Mouse (Mus musculus) ES-Bruce4 (cell line): ENCODE data around the gene Myf5. TPM values are rescaled to one million over a fixed set of nuclear protein-coding genes. Genes with fewer than 3 reads are reported as not detected.

Experiments used
- H3K27ac ChIP-seq: 2 replicates; pipeline ENCODE4 v1.5.1; 2012; ENCODE audit warnings: low read length, inconsistent platforms; ENCODE audit not compliant: insufficient read depth
- H3K27me3 ChIP-seq: 2 replicates; pipeline ENCODE4 v1.6.1; 2012; ENCODE audit warnings: mild to moderate bottlenecking, low read length, inconsistent platforms; ENCODE audit not compliant: control insufficient read depth, poor library complexity, insufficient read depth, severe bottlenecking
- H3K36me3 ChIP-seq: 2 replicates; pipeline ENCODE4 v1.6.1; 2012; ENCODE audit warnings: inconsistent platforms, mild to moderate bottlenecking, low read length, moderate library complexity; ENCODE audit not compliant: control insufficient read depth, poor library complexity, insufficient read depth, severe bottlenecking
- H3K4me1 ChIP-seq: one replicate; pipeline ENCODE4 v1.8.1; 2011; ENCODE audit warnings: low read length; ENCODE audit not compliant: control insufficient read depth, insufficient read depth
- H3K4me3 ChIP-seq: 2 replicates; pipeline ENCODE4 v1.5.1; 2011; ENCODE audit warnings: low read depth, mild to moderate bottlenecking, low read length
- H3K9ac ChIP-seq: 2 replicates; pipeline ENCODE4 v1.6.1; 2012; ENCODE audit warnings: low read depth, mild to moderate bottlenecking, inconsistent platforms; ENCODE audit not compliant: poor library complexity, severe bottlenecking
- H3K9me3 ChIP-seq: replicated peaks from 2 replicates; pipeline ENCODE4 v1.6.1; 2012; ENCODE audit warnings: mild to moderate bottlenecking, low read length, inconsistent platforms; ENCODE audit not compliant: control insufficient read depth, poor library complexity, insufficient read depth, severe bottlenecking
- CTCF ChIP-seq: IDR thresholded peaks from one replicate; pipeline ENCODE4 v1.8.1; 2011; ENCODE audit warnings: low read depth, low read length
- EP300 ChIP-seq: IDR thresholded peaks from 2 replicates; pipeline ENCODE4 v1.6.1; 2011; ENCODE audit warnings: low read depth, low read length; ENCODE audit not compliant: insufficient read depth
- POLR2A ChIP-seq: IDR thresholded peaks from one replicate; pipeline ENCODE4 v1.8.1; 2011; ENCODE audit warnings: low read length; ENCODE audit not compliant: insufficient read depth
- polyA plus RNA-seq: library from polyadenylated mRNA; stranded (reverse); fragments of >200 nt; gene quantifications from 2 replicates; pipeline ENCODE4 v1.2.4, GENCODE M21; 2011; ENCODE audit warnings: low read depth; ENCODE audit not compliant: missing spikeins, insufficient read depth, insufficient read length

Gene Myf5
- polyA plus RNA-seq, 1 experiment = not detected

DNA sequence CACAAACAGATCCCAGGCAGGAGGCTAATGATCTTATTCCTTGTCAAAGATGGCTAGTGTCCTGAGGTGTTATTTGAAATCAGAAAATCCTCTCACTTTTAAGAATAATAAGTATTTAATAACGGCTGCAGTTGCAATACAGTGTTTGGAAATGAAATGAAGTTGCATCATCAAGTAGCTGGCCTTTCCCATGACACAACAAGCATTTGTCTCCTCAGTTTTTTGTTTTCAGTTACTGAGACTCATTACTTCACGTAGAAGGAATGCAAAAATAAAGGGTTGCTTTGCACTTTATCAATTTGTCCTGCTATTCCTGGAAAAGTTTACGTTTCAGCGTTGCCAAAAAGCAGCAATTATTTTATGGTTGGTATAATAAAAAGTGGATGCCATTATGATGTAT is 17.5 kb upstream of the Myf5 start:
- no peaks in the 10 kb centered on the region for H3K9me3 ChIP-seq
- H3K36me3 ChIP-seq = no peaks in the 10 kb centered on the region
- H3K9ac ChIP-seq = no peak overlapping the region
- no peaks in the 10 kb centered on the region for H3K27me3 ChIP-seq
- no peak overlapping the region for H3K27ac ChIP-seq
- no peaks in the 10 kb centered on the region for H3K4me1 ChIP-seq
- H3K4me3 ChIP-seq = no peak overlapping the region
- TF ChIP-seq POLR2A (no peak), CTCF (no peak), EP300 (no peak)

GRCm38 (mm10) chr10:107502193-107502592 is 16.3 kb upstream of the Myf5 start:
- Histone ChIP-seq H3K4me3 (no peak overlapping the region), H3K27me3 (no peaks in the 10 kb centered on the region), H3K4me1 (no peaks in the 10 kb centered on the region), H3K27ac (no peak overlapping the region), H3K36me3 (no peaks in the 10 kb centered on the region), H3K9ac (no peak overlapping the region), H3K9me3 (no peaks in the 10 kb centered on the region)
- TF ChIP-seq POLR2A = no peak
- no peak for TF ChIP-seq CTCF
- no peak for TF ChIP-seq EP300

- no peaks in the 10 kb centered on the region for H3K4me1 ChIP-seq
- H3K4me3 ChIP-seq = no peak overlapping the region
- no peaks in the 10 kb centered on the region for H3K36me3 ChIP-seq
- no peaks in the 10 kb centered on the region for H3K27me3 ChIP-seq
- H3K27ac ChIP-seq = no peak overlapping the region
- TF ChIP-seq CTCF (no peak), POLR2A (no peak), EP300 (no peak)
- no peak overlapping the region for H3K9ac ChIP-seq
- H3K9me3 ChIP-seq = no peaks in the 10 kb centered on the region
Measured at GRCm38 (mm10) chr10:107499656-107500055, 13.7 kb upstream of the Myf5 start.

DNA sequence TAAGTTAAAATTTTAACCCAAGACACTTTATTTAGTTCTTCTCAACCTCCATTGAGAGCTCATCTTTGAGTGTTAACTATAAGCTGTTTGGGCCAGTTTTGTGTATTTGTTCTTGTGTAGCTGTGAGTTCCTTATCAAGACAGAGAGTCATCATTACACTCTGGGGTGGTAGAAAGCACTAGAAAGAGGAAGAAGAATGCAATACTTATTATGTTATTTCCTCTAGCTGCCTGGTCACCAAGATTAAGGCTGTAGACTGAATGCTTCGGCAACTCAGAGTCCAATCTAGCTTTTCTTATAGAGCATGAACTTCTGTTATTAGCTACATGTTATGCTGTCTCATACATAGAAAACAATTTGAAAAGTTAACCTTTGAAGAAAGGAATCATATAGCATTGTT is 10.5 kb upstream of the Myf5 start:
- H3K9ac ChIP-seq = no peak overlapping the region
- H3K9me3 ChIP-seq = no peaks in the 10 kb centered on the region

DNA sequence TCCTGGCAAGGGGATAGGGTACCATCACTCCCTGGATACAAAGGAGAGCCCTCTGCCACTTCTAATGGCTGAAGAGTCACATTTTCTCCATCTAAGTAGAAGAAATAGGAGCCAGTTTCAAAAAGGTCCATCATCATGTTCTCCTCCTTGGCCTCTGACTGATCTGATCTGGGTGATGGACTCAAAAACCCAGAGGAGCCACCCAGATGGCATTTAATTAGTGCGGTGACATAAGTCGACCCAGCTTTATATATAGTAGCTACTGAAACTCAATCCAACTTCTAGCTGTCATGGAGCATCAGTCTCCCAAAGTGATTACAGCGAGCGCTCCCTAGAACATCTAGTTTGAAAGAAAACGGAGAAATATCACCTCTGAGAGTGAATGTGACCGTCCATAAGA is 8.6 kb upstream of the Myf5 start, which contains the start of gene Myf6:
Gene Myf6 (minus strand): TSS at position 170 of the 400 bp plus-strand sequence.
- no peaks in the 10 kb centered on the region for H3K9me3 ChIP-seq
- no peak within 1 kb of the TSS for H3K4me3 ChIP-seq
- TF ChIP-seq CTCF = no peak
- no peak for TF ChIP-seq EP300
- no peaks in the 10 kb centered on the region for H3K36me3 ChIP-seq
- no peak within 1 kb of the TSS for H3K27ac ChIP-seq
- H3K4me1 ChIP-seq = no peaks in the 10 kb centered on the region
- H3K27me3 ChIP-seq = no peaks in the 10 kb centered on the region
- H3K9ac ChIP-seq = no peak within 1 kb of the TSS

More for the DNA sequence above, 10.5 kb upstream of the Myf5 start:
- no peak for TF ChIP-seq CTCF
- no peak for TF ChIP-seq POLR2A
- TF ChIP-seq EP300 = no peak
- H3K36me3 ChIP-seq = no peaks in the 10 kb centered on the region
- H3K27ac ChIP-seq = no peak overlapping the region
- no peak overlapping the region for H3K4me3 ChIP-seq
- H3K27me3 ChIP-seq = no peaks in the 10 kb centered on the region
- H3K4me1 ChIP-seq = no peaks in the 10 kb centered on the region

DNA sequence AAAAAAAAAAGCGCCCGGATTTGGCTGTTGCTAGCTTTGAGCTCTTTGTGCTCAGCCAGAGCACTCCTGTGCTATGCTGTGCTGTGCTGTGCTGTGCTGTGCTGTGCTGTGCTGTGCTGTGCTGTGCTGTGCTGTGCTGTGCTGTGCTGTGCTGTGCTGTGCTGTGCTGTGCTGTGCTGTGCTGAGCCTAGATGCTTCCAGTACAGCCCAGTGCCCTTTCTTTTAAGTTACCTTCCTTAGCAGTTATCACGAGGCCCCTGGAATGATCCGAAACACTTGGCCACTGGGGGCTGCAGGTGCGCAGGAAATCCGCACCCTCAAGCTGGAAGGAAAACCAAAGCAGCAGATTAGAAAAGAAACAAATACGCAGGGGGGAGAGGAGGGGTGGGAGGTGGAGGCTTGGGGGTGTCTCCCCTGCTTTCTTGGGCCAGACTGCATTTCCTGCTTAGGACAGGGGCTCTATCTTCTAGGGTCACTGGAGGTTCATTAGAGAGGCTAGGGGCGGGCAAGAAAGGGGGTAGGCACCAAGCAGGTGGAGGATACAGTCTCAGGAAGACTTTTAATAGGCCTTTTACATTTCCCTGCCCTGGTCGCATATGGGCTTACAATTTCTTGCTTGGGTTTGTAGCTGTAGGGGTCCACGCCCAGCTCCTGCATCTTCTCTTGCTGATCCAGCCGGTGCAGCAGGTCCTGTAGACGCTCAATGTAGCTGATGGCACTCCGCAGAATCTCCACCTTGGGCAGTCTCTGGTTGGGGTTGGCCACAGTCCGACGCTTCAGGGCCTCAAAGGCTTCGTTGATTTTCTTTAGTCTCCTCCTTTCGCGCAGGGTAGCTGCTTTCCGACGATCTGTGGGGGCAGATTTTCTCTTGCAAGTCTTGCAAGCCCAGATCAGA is 7.9 kb upstream of the Myf5 start:
- Histone ChIP-seq H3K27ac (no peak overlapping the region), H3K36me3 (no peaks in the 10 kb centered on the region), H3K27me3 (no peaks in the 10 kb centered on the region), H3K4me3 (no peak overlapping the region), H3K9ac (no peak overlapping the region), H3K9me3 (no peaks in the 10 kb centered on the region), H3K4me1 (no peaks in the 10 kb centered on the region)
- TF ChIP-seq EP300 (no peak), POLR2A (no peak), CTCF (no peak)
